Mouse (Mus musculus): ENCODE data around the gene Arid3a. TPM values are rescaled to one million over a fixed set of nuclear protein-coding genes. Genes with fewer than 3 reads are reported as not detected.

The Arid3a gene
- polyA plus RNA-seq, 1 experiment: 12.5 TPM

- Histone ChIP-seq H3K36me3 (ENCODE audit: control insufficient read depth, insufficient read depth, low read length) (peaks cover 16% of the 10 kb centered on the region), H3K4me1 (replicated peaks; ENCODE audit: control insufficient read depth, insufficient read depth, low read length) (peaks cover 37% of the 10 kb centered on the region), H3K27me3 (ENCODE audit: control insufficient read depth, insufficient read depth, low read length) (no peaks in the 10 kb centered on the region), H3K27ac (ENCODE audit: control insufficient read depth, insufficient read depth, low read length) (peak overlapping the region; percentile 51; the same call in 1 of the 2 replicates), H3K4me3 (ENCODE audit: control insufficient read depth, insufficient read depth, low read length) (no peak overlapping the region)
- DNase-seq: no peak
- TF ChIP-seq POLR2A (IDR thresholded peaks at IDR 0.05; ENCODE audit: control insufficient read depth, extremely low read depth, insufficient read depth, low read length, poor library complexity) (no peak), CTCF (IDR thresholded peaks at IDR 0.05; ENCODE audit: borderline replicate concordance, control insufficient read depth, extremely low read depth, insufficient read depth, low read length, poor library complexity) (no peak)
- 26% methylated on average over 16 of the region's 16 CpGs for WGBS
Measured at GRCm38 (mm10) chr10:79994397-79995115, 67.7 kb downstream of the Arid3a start.

GRCm38 (mm10) chr10:79995636-79996035 lies 68.8 kb downstream of the Arid3a start:
- Histone ChIP-seq H3K4me1 (replicated peaks; ENCODE audit: control insufficient read depth, insufficient read depth, low read length) (peaks cover 31% of the 10 kb centered on the region), H3K36me3 (ENCODE audit: control insufficient read depth, insufficient read depth, low read length) (peaks cover 16% of the 10 kb centered on the region), H3K4me3 (ENCODE audit: control insufficient read depth, insufficient read depth, low read length) (no peak overlapping the region), H3K27ac (ENCODE audit: control insufficient read depth, insufficient read depth, low read length) (peak overlapping the region; percentile 51; the same call in 1 of the 2 replicates), H3K27me3 (ENCODE audit: control insufficient read depth, insufficient read depth, low read length) (no peaks in the 10 kb centered on the region)
- WGBS: 44% methylated on average over 1 of the region's 1 CpGs
- no peak for DNase-seq
- no peak for TF ChIP-seq CTCF (IDR thresholded peaks at IDR 0.05; ENCODE audit: borderline replicate concordance, control insufficient read depth, extremely low read depth, insufficient read depth, low read length, poor library complexity)

- peak; percentile 98 for DNase-seq
- under 1% methylated on average over 33 of the region's 34 CpGs for WGBS
- H3K27me3 ChIP-seq (ENCODE audit: control insufficient read depth, insufficient read depth, low read length): no peaks in the 10 kb centered on the region
- peaks cover 16% of the 10 kb centered on the region for H3K36me3 ChIP-seq (ENCODE audit: control insufficient read depth, insufficient read depth, low read length)
- TF ChIP-seq POLR2A (IDR thresholded peaks at IDR 0.05; ENCODE audit: control insufficient read depth, extremely low read depth, insufficient read depth, low read length, poor library complexity): no peak; the same call in 1 of the 2 replicates
- peak; percentile 58; the same call in 1 of the 2 replicates for TF ChIP-seq CTCF (IDR thresholded peaks at IDR 0.05; ENCODE audit: borderline replicate concordance, control insufficient read depth, extremely low read depth, insufficient read depth, low read length, poor library complexity)
- H3K27ac ChIP-seq (ENCODE audit: control insufficient read depth, insufficient read depth, low read length): peak within 1 kb of the TSS; percentile 51; the same call in 1 of the 2 replicates
- peak within 1 kb of the TSS; percentile 60 for H3K4me3 ChIP-seq (ENCODE audit: control insufficient read depth, insufficient read depth, low read length)
- peaks cover 27% of the 10 kb centered on the region for H3K4me1 ChIP-seq (replicated peaks; ENCODE audit: control insufficient read depth, insufficient read depth, low read length)
Measured at GRCm38 (mm10) chr10:79996272-79997033, 69.6 kb downstream of the Arid3a start, which contains the start of gene Abca7. TSS of gene Abca7 (plus strand) at chr10:79996494.

- H3K27ac ChIP-seq (ENCODE audit: control insufficient read depth, insufficient read depth, low read length): peak overlapping the region; percentile 3; the same call in 1 of the 2 replicates
- peaks cover 27% of the 10 kb centered on the region for H3K4me1 ChIP-seq (replicated peaks; ENCODE audit: control insufficient read depth, insufficient read depth, low read length)
- no peaks in the 10 kb centered on the region for H3K27me3 ChIP-seq (ENCODE audit: control insufficient read depth, insufficient read depth, low read length)
- TF ChIP-seq POLR2A (IDR thresholded peaks at IDR 0.05; ENCODE audit: control insufficient read depth, extremely low read depth, insufficient read depth, low read length, poor library complexity) (no peak), CTCF (IDR thresholded peaks at IDR 0.05; ENCODE audit: borderline replicate concordance, control insufficient read depth, extremely low read depth, insufficient read depth, low read length, poor library complexity) (no peak)
- WGBS: 7% methylated on average over 35 of the region's 35 CpGs
- peak; percentile 80 for DNase-seq
- H3K4me3 ChIP-seq (ENCODE audit: control insufficient read depth, insufficient read depth, low read length): peak overlapping the region; percentile 60
- peaks cover 13% of the 10 kb centered on the region for H3K36me3 ChIP-seq (ENCODE audit: control insufficient read depth, insufficient read depth, low read length)
Measured at GRCm38 (mm10) chr10:79997034-79997760, 70.4 kb downstream of the Arid3a start.

GRCm38 (mm10) chr10:79997819-79998218 lies 71.0 kb downstream of the Arid3a start:
- Histone ChIP-seq H3K27ac (ENCODE audit: control insufficient read depth, insufficient read depth, low read length) (no peak overlapping the region), H3K4me1 (replicated peaks; ENCODE audit: control insufficient read depth, insufficient read depth, low read length) (peaks cover 27% of the 10 kb centered on the region), H3K36me3 (ENCODE audit: control insufficient read depth, insufficient read depth, low read length) (peaks cover 10% of the 10 kb centered on the region), H3K27me3 (ENCODE audit: control insufficient read depth, insufficient read depth, low read length) (no peaks in the 10 kb centered on the region), H3K4me3 (ENCODE audit: control insufficient read depth, insufficient read depth, low read length) (no peak overlapping the region)
- 93% methylated on average over 15 of the region's 15 CpGs for WGBS
- no peak for DNase-seq
- TF ChIP-seq CTCF (IDR thresholded peaks at IDR 0.05; ENCODE audit: borderline replicate concordance, control insufficient read depth, extremely low read depth, insufficient read depth, low read length, poor library complexity): no peak

GRCm38 (mm10) chr10:80001945-80002344 lies 75.1 kb downstream of the Arid3a start:
- Histone ChIP-seq H3K36me3 (ENCODE audit: control insufficient read depth, insufficient read depth, low read length) (no peaks in the 10 kb centered on the region), H3K4me1 (replicated peaks; ENCODE audit: control insufficient read depth, insufficient read depth, low read length) (peaks cover 8% of the 10 kb centered on the region), H3K4me3 (ENCODE audit: control insufficient read depth, insufficient read depth, low read length) (no peak overlapping the region), H3K27ac (ENCODE audit: control insufficient read depth, insufficient read depth, low read length) (no peak overlapping the region), H3K27me3 (ENCODE audit: control insufficient read depth, insufficient read depth, low read length) (no peaks in the 10 kb centered on the region)
- 96% methylated on average over 9 of the region's 9 CpGs for WGBS
- DNase-seq: no peak
- no peak for TF ChIP-seq POLR2A (IDR thresholded peaks at IDR 0.05; ENCODE audit: control insufficient read depth, extremely low read depth, insufficient read depth, low read length, poor library complexity)
- TF ChIP-seq CTCF (IDR thresholded peaks at IDR 0.05; ENCODE audit: borderline replicate concordance, control insufficient read depth, extremely low read depth, insufficient read depth, low read length, poor library complexity): no peak
